Mouse (Mus musculus) liver, embryonic 15.5 days (tissue): ENCODE measurements around the gene Rhof. TPM values are rescaled to one million over a fixed set of nuclear protein-coding genes. Genes with fewer than 3 reads are reported as not detected.
"Not testable (repeated sequence)": the region's sequence is repeated elsewhere in the genome, so short reads cannot be mapped to it uniquely, and the experiment has no call there.

Experiments used
- ATAC-seq: fragments of 200-750 bp; cut with Nextera tagmentation; 2 replicates; pipeline ENCODE4 v1.8.0; 2017; ENCODE audit warnings: moderate number of reproducible peaks, mild to moderate bottlenecking, moderate library complexity; ENCODE audit not compliant: insufficient read depth
- H3K27ac ChIP-seq: fragments of 300-500 bp; sonication (generic); replicated peaks from 2 replicates; pipeline ENCODE4 v1.5.1; 2015; ENCODE audit warnings: mild to moderate bottlenecking, inconsistent platforms
- H3K27me3 ChIP-seq: fragments of 300-500 bp; sonication (generic); 2 replicates; pipeline ENCODE4 v1.6.1; 2015; ENCODE audit warnings: mild to moderate bottlenecking, inconsistent platforms
- H3K36me3 ChIP-seq: fragments of 300-500 bp; sonication (generic); replicated peaks from 2 replicates; pipeline ENCODE4 v1.6.1; 2015; ENCODE audit warnings: moderate library complexity, mild to moderate bottlenecking, inconsistent platforms
- H3K4me1 ChIP-seq: fragments of 300-500 bp; sonication (generic); replicated peaks from 2 replicates; pipeline ENCODE4 v1.6.1; 2015; ENCODE audit warnings: inconsistent platforms
- H3K4me2 ChIP-seq: fragments of 300-500 bp; sonication (generic); 2 replicates; pipeline ENCODE4 v1.6.1; 2015; ENCODE audit warnings: moderate library complexity, mild to moderate bottlenecking, inconsistent platforms
- H3K4me3 ChIP-seq: fragments of 300-500 bp; sonication (generic); replicated peaks from 2 replicates; pipeline ENCODE4 v1.5.1; 2015; ENCODE audit warnings: mild to moderate bottlenecking, inconsistent platforms
- H3K9ac ChIP-seq: fragments of 300-500 bp; sonication (generic); 2 replicates; pipeline ENCODE4 v1.6.1; 2015; ENCODE audit warnings: moderate library complexity, mild to moderate bottlenecking, inconsistent platforms
- H3K9me3 ChIP-seq: fragments of 300-500 bp; sonication (generic); replicated peaks from 2 replicates; pipeline ENCODE4 v1.6.1; 2016; ENCODE audit warnings: inconsistent platforms
- WGBS: fragments of 180-500 bp; shearing (Covaris S2); methylation state at CpG from one replicate; pipeline ENCODE4 v1.1.7; 2015; ENCODE audit warnings: mixed read lengths; ENCODE audit not compliant: insufficient replicate concordance; 5-methylcytosine and 5-hydroxymethylcytosine counted together
- polyA plus RNA-seq: library from polyadenylated mRNA; unstranded; fragments of >200 nt; fragmentation: Nextera tagmentation; extraction: Ambion mirVana; gene quantifications from 2 replicates; pipeline ENCODE4 v1.2.1, GENCODE M21; 2015

The Rhof gene
- polyA plus RNA-seq, 1 experiment from 2014 or later: 2.1 TPM

DNA sequence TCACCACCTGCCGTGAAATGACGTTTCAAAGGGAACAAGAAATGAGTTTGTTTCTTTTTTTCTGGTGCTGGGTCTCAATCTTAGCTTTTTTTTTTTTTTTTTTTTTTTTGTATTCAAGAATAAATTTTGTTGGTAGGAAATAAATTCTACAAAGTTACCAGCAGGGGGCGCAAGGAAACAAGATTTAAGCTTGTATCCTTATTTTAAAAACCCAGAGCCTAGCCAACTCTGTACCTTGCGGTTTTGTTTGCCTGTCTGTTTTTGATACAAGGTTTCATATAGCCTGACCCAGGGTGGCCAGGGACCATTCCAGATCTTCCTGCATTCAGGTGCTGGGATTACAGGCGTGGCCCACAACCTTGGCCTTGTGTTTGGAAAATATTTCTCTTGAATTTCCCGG lies 68.3 kb downstream of the Rhof start:
- no peak overlapping the region for H3K4me2 ChIP-seq
- no peaks in the 10 kb centered on the region for H3K27me3 ChIP-seq
- 25% methylated on average over 6 of the region's 6 CpGs for WGBS

DNA sequence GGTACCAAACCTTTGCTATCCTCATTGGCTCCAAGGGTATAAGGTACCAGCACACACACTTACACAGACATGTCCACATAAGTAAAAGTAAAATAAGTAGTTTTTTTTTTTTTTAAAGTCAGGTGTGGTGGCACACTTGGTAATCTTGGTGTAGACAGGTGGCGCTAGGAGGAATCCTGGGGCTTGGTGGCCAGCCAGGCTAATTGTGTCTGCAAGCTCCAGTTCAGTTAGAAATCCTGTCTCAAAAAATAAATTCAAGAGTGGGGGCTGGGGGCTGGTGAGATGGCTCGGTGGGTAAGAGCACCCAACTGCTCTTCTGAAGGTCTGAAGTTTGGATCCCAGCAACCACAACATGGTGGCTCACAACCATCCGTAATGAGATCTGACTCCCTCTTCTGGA lies 69.4 kb downstream of the Rhof start:
- Histone ChIP-seq H3K36me3 (no peaks in the 10 kb centered on the region), H3K4me1 (peaks cover 42% of the 10 kb centered on the region), H3K4me3 (no peak overlapping the region), H3K4me2 (no peak overlapping the region), H3K27ac (no peak overlapping the region), H3K27me3 (no peaks in the 10 kb centered on the region), H3K9me3 (no peaks in the 10 kb centered on the region), H3K9ac (no peak overlapping the region)
- no peak for ATAC-seq
- 74% methylated on average over 3 of the region's 3 CpGs for WGBS

More for the DNA sequence above, 68.3 kb downstream of the Rhof start:
- Histone ChIP-seq H3K4me3 (no peak overlapping the region), H3K4me1 (peaks cover 35% of the 10 kb centered on the region), H3K36me3 (no peaks in the 10 kb centered on the region), H3K9ac (no peak overlapping the region), H3K27ac (no peak overlapping the region), H3K9me3 (no peaks in the 10 kb centered on the region)
- ATAC-seq: no peak

DNA sequence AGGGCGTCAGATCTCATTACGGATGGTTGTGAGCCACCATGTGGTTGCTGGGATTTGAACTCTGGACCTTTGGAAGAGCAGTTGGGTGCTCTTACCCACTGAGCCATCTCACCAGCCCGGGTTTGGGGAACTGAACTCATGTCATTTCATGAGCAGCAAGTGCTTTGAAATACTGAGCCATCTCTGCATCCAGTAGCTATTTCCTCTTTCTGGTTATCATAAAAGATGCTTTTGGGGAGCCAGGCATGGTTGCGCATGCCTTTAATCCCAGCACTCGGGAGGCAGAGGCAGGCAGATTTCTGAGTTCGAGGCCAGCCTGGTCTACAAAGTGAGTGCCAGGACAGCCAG lies 71.1 kb downstream of the Rhof start:
- H3K9ac ChIP-seq, H3K27me3 ChIP-seq, H3K4me2 ChIP-seq, H3K36me3 ChIP-seq, H3K4me3 ChIP-seq, ATAC-seq, H3K27ac ChIP-seq, H3K9me3 ChIP-seq: not testable (repeated sequence)
- H3K4me1 ChIP-seq: peaks cover 39% of the 10 kb centered on the region
- WGBS: 56% methylated on average over 6 of the region's 6 CpGs

DNA sequence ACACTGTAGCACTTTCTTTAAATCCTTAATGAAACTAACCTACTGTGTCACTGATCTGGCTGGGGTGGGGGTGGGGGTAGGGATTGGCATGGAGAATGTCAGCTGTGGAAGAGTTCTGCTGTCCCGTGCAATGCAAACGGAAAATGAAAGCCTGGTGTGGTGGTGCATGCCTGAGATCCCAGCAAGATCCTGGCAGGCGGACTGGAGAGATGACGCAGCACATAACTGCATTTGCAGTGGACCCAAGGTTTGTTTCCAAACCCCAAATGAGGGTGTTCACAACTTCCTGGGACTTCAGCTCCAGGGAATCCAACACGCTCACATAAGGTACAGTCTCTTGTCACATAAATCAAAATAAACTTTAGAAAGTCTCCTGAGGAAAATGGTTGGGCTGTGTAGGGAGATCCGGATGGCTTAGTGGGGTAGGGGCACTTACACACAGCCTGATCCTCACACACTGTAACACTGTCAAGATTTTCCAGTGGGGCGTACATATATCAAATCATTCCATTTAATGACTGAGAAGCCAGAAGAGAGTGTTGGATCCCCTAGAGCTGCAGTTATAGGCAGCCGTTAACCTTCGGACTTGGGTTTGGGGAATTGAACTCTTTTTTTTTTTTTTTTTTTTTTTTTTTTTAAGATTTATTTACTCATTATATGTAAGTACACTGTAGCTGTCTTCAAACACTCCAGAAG lies 71.6 kb downstream of the Rhof start:
- WGBS: 70% methylated on average over 9 of the region's 9 CpGs
- no peaks in the 10 kb centered on the region for H3K36me3 ChIP-seq
- ATAC-seq: no peak
- no peak overlapping the region for H3K9ac ChIP-seq
- no peaks in the 10 kb centered on the region for H3K9me3 ChIP-seq
- 0 out of 2 replicates have a peak overlapping the region, but pooled peaks have one; percentile 24 for H3K27ac ChIP-seq
- H3K4me1 ChIP-seq: peaks cover 39% of the 10 kb centered on the region
- no peaks in the 10 kb centered on the region for H3K27me3 ChIP-seq
- H3K4me3 ChIP-seq: no peak overlapping the region
- H3K4me2 ChIP-seq: no peak overlapping the region

DNA sequence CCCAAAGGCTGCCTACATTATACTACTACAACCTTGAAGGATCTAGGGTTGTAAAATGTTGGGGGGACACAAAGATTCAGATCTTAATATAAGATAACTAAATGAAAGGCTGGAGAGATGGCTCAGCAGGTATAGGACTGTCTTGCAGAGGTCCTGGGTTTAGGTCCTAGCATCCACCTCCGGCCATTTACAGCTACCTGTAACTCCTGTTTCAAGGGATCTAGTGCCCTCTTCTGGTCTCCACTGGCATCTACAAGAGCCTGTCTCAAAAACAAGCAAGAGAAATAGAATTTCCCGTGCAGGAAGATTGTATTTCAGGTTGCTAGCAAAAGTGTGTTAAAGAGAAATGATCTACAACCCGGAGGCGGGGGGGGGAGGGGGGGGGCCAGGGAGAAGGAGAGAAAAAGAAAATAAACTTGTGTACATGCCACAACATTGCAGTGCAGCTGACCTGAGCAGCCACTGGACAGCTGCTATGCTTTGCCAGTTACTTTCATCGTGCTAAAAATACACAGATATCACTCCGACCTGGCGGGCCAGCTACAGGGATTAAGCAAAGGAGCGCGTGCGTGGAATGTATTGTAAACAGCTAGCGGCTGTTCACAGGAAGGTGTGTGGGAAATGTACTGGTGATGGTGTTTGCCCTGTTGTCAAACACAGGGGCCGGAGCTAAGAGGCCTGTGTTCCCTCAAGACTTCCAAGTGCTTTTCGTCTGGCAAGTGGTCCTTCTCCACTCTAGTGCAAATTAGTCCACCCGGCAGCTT lies 72.6 kb downstream of the Rhof start:
- 0 out of 2 replicates have a peak overlapping the region, but pooled peaks have one; percentile 25 for H3K4me2 ChIP-seq
- H3K4me1 ChIP-seq: peaks cover 39% of the 10 kb centered on the region
- no peak overlapping the region for H3K9ac ChIP-seq
- no peaks in the 10 kb centered on the region for H3K27me3 ChIP-seq
- H3K9me3 ChIP-seq: no peaks in the 10 kb centered on the region
- ATAC-seq: no peak
- no peak overlapping the region for H3K4me3 ChIP-seq
- H3K36me3 ChIP-seq: no peaks in the 10 kb centered on the region
- H3K27ac ChIP-seq: 0 out of 2 replicates have a peak overlapping the region, but pooled peaks have one; percentile 83
- 36% methylated on average over 14 of the region's 14 CpGs for WGBS

DNA sequence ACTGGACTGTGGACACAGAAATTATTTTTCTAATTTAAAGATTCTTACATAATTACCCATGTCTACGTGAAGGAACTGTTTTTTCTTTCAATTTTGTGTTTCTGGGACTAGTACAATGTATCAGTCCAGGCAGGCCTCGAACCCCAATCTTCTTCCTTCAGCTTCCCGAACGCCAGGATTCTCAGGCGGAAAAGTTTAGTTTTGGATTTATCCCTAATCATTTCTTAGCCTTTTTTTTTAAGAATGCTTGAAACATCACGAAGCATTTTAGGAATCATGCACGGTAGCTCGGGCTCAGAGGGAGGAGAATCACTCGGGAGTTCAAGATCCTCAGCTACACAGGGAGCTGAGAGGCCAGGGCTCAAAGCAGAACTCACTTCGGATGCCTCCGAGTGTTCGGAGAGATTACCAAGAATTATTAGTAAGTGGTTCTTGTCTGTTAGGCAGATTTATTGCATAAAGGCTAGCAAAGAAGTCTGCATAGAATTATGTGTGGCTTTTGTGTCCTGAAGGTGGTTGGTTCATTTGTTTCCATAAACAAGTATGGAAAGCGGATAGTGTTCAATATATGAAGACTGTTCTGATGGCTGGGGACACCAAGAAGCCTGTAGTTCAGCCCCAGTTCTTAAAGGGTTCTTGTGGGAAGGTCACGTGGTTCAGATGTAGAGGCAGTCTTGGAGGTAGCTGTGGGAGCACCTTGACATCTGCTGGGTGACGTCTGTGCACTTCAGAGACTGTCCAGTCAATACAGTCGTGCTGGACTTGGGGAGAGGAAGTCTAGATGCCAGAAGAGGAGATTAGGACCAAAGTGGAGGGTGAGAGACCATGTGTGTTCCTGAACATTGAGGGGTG lies 74.0 kb downstream of the Rhof start:
- no peaks in the 10 kb centered on the region for H3K36me3 ChIP-seq
- no peaks in the 10 kb centered on the region for H3K27me3 ChIP-seq
- H3K4me2 ChIP-seq: peak overlapping the region; percentile 75
- ATAC-seq: no peak; the same call in 1 of the 2 replicates
- WGBS: 17% methylated on average over 16 of the region's 16 CpGs
- H3K9me3 ChIP-seq: no peaks in the 10 kb centered on the region
- H3K4me1 ChIP-seq: peaks cover 35% of the 10 kb centered on the region
- H3K9ac ChIP-seq: peak overlapping the region; percentile 59
- H3K4me3 ChIP-seq: peak overlapping the region; percentile 66
- H3K27ac ChIP-seq: peak overlapping the region; percentile 83

DNA sequence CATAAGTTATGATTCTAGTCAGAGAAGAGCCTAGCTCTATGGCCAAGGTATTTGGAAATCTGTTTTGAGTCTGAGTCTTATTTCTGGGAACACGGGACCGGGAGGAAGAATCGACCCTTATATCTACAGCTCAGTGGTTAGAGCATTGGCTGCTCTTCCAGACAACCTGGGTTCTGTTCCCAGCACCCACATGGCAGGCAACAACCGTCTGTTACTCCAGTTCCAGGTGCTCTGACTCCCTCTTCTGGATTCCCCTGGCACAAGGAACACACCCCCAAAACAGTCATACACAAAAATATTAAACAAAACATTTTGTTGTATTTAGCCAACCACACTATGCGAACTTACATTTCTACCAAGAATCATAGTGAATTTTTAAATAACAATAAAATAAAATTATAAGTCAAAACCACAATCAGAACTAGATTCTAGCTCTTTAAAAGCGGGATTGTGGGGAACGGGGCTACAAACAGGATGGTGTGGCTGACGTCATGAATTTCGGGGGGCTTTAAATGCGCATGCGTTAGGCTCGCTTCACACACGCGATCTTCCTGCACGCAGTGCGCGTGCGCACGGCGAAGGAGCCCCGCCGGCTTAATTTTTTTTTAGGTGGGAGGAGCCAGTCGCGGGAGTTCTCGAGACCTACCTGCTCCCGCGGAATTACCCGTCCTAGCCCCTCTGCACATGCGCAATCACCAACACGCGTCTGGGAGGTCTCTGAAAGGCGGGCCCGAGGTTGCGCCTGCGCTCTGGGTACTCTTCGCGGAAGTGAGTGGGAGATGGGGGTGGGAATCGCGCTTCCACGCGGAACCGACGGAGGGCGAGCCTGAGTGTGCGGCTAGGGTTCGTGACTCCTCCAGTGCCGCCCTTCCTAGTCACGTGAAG lies 74.9 kb downstream of the Rhof start:
- peak; percentile 96 for ATAC-seq
- peaks cover 35% of the 10 kb centered on the region for H3K4me1 ChIP-seq
- H3K27me3 ChIP-seq: no peaks in the 10 kb centered on the region
- WGBS: 7% methylated on average over 48 of the region's 48 CpGs
- H3K4me2 ChIP-seq: peak overlapping the region; percentile 75
- no peaks in the 10 kb centered on the region for H3K36me3 ChIP-seq
- H3K9ac ChIP-seq: peak overlapping the region; percentile 59
- H3K9me3 ChIP-seq: no peaks in the 10 kb centered on the region
- H3K27ac ChIP-seq: peak overlapping the region; percentile 83
- H3K4me3 ChIP-seq: peak overlapping the region; percentile 66

Other genes with a start within 250 kb of the Rhof start
- gene Kdm2b, start 142.9 kb downstream of the Rhof start, polyA plus RNA-seq: 15.0 and 15.6 TPM in 2 replicates
- 7.8 and 8.3 TPM in 2 replicates for gene Orai1, start 117.6 kb downstream of the Rhof start, polyA plus RNA-seq
- gene Morn3, start 85.7 kb downstream of the Rhof start, polyA plus RNA-seq: not detected in 2 replicates
- gene Tmem120b, start 64.3 kb downstream of the Rhof start, polyA plus RNA-seq: 25.8 and 27.0 TPM in 2 replicates
- gene Setd1b, start 9.5 kb upstream of the Rhof start, polyA plus RNA-seq: 3.9 and 4.2 TPM in 2 replicates
- gene Psmd9, start 36.7 kb upstream of the Rhof start, polyA plus RNA-seq: 70.1 and 77.2 TPM in 2 replicates
- gene Hpd, start 50.0 kb upstream of the Rhof start, polyA plus RNA-seq: 61.7 and 87.5 TPM in 2 replicates
- 0.14 TPM in 1 of 2 replicates, not detected in the other for gene Wdr66, start 119.4 kb upstream of the Rhof start, polyA plus RNA-seq
- gene Bcl7a, start 211.1 kb upstream of the Rhof start, polyA plus RNA-seq: 5.6 and 5.9 TPM in 2 replicates